Mouse (Mus musculus) forebrain, embryonic 14.5 days (tissue): ENCODE results near the gene Galnt10. TPM values are rescaled to one million over a fixed set of nuclear protein-coding genes. Genes with fewer than 3 reads are reported as not detected.

Source experiments
- ATAC-seq: fragments of 200-750 bp; cut with Nextera tagmentation; 2 replicates; pipeline ENCODE4 v1.8.0; 2017; ENCODE audit warnings: mild to moderate bottlenecking, moderate library complexity
- DNase-seq: peaks from one replicate; pipeline ENCODE4 v3.0.0-alpha.2; 2015; ENCODE audit warnings: low spot score
- H3K27ac ChIP-seq: fragments of 300-500 bp; sonication (generic); 2 replicates; pipeline ENCODE4 v1.5.1; 2014; ENCODE audit warnings: low read depth, mild to moderate bottlenecking, control low read depth, low read length, moderate library complexity
- H3K27me3 ChIP-seq: fragments of 300-500 bp; sonication (generic); replicated peaks from 2 replicates; pipeline ENCODE4 v1.6.1; 2014; ENCODE audit warnings: low read length, control low read depth, mixed read lengths; ENCODE audit not compliant: control insufficient read depth, insufficient read depth
- H3K36me3 ChIP-seq: fragments of 300-500 bp; sonication (generic); 2 replicates; pipeline ENCODE4 v1.6.1; 2014; ENCODE audit warnings: low read length, control low read depth; ENCODE audit not compliant: control insufficient read depth, insufficient read depth
- H3K4me1 ChIP-seq: fragments of 300-500 bp; sonication (generic); 2 replicates; pipeline ENCODE4 v1.6.1; 2014; ENCODE audit warnings: antibody characterized with exemption, low read length, control low read depth; ENCODE audit not compliant: control insufficient read depth, insufficient read depth
- H3K4me2 ChIP-seq: fragments of 300-500 bp; sonication (generic); 2 replicates; pipeline ENCODE4 v1.6.1; 2014; ENCODE audit warnings: mild to moderate bottlenecking, control low read depth, low read length
- H3K4me3 ChIP-seq: fragments of 300-500 bp; sonication (generic); 2 replicates; pipeline ENCODE4 v1.5.1; 2014; ENCODE audit warnings: low read depth, low read length, control low read depth
- H3K9ac ChIP-seq: fragments of 300-500 bp; sonication (generic); 2 replicates; pipeline ENCODE4 v1.6.1; 2014; ENCODE audit warnings: mild to moderate bottlenecking, low read length, control low read depth, moderate library complexity
- H3K9me3 ChIP-seq: fragments of 300-500 bp; sonication (generic); replicated peaks from 2 replicates; pipeline ENCODE4 v1.6.1; 2016; ENCODE audit warnings: low read length, control low read depth, mixed read lengths; ENCODE audit not compliant: control insufficient read depth
- WGBS: fragments of 180-500 bp; shearing (Covaris S2); extraction: QIAGEN DNeasy Blood & Tissue Kit; methylation state at CpG from one replicate; pipeline ENCODE4 v1.1.7; 2014; 5-methylcytosine and 5-hydroxymethylcytosine counted together
- polyA plus RNA-seq: library from polyadenylated mRNA; unstranded; fragments of >200 nt; fragmentation: Nextera tagmentation; extraction: Ambion mirVana; gene quantifications from 2 replicates; pipeline ENCODE4 v1.2.1, GENCODE M21; 2014

The Galnt10 gene
- polyA plus RNA-seq, 1 experiment from 2014 or later, result 6.1 TPM

DNA sequence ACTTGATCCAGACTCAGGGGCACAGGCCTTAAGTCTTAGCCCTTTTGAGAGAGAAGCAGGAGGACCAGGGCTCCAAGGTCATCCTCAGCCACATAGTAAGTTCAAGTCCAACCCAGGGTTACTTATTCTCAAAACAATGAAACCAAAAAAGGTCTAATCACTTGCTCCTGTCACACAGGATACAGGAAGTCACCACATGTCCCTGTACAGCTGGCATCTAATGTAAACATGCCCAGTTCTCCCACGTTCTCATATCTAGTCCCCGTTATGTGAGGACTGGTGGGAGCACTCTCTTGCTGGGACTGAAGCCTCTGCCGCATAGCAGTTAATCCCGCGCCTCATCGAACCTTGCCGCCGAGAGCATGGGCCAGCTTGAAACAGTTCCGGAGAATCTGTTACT is 30.7 kb upstream of the Galnt10 start:
- H3K27me3 ChIP-seq, result no peaks in the 10 kb centered on the region
- no peak overlapping the region for H3K9ac ChIP-seq
- no peak for ATAC-seq
- WGBS, result 76% methylated on average over 9 of the region's 9 CpGs
- H3K4me2 ChIP-seq, result no peak overlapping the region
- DNase-seq, result no peak
- no peaks in the 10 kb centered on the region for H3K9me3 ChIP-seq
- no peaks in the 10 kb centered on the region for H3K4me1 ChIP-seq
- H3K36me3 ChIP-seq, result no peaks in the 10 kb centered on the region
- H3K4me3 ChIP-seq, result no peak overlapping the region
- no peak overlapping the region for H3K27ac ChIP-seq

DNA sequence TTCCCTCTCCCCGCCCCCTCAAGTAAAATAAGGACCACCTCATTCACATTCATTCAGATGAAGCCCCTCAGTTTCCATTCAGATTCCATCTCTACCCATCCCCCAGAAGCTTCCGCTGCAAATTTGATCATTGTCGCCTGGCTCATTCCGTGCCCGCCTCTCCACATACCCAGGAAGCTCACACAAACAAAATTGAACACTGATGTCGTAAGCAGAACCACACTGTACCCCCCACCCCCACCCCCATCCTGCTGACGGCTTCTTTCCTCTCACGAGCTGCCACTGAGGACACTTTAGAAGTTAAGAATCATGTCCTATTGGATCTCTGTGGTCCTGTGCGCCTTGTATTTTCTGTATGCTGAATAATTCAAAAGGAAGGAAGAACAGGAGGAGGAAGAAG is 30.0 kb upstream of the Galnt10 start:
- Histone ChIP-seq H3K27ac (no peak overlapping the region), H3K27me3 (no peaks in the 10 kb centered on the region), H3K9me3 (no peaks in the 10 kb centered on the region), H3K4me3 (no peak overlapping the region), H3K4me2 (no peak overlapping the region), H3K36me3 (no peaks in the 10 kb centered on the region), H3K9ac (no peak overlapping the region), H3K4me1 (no peaks in the 10 kb centered on the region)
- no peak for DNase-seq
- 63% methylated on average over 9 of the region's 9 CpGs for WGBS
- ATAC-seq, result no peak

DNA sequence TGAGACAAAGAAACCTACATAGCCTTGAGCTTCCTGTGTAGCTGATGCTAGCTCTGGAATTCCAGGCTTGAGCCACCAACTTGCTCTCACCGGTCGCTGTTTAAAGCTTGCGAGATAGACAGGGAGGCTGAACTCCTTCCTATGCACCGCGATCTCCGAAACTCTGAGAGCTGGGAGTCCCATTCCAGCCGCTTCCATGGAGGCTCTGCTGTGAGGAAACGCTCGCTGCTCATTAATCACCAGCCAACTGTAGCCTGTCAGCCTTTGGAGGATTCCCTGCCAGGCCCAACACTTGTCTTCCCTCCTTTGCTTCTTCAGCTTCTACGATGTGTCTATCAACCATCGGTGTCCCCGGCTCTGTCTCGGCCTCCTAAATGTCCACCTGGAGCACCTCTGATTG is 29.4 kb upstream of the Galnt10 start:
- Histone ChIP-seq H3K4me3 (no peak overlapping the region), H3K36me3 (no peaks in the 10 kb centered on the region), H3K27ac (no peak overlapping the region), H3K9me3 (no peaks in the 10 kb centered on the region), H3K27me3 (no peaks in the 10 kb centered on the region), H3K4me2 (no peak overlapping the region), H3K9ac (no peak overlapping the region), H3K4me1 (no peaks in the 10 kb centered on the region)
- 84% methylated on average over 13 of the region's 13 CpGs for WGBS
- DNase-seq, result no peak
- no peak for ATAC-seq

DNA sequence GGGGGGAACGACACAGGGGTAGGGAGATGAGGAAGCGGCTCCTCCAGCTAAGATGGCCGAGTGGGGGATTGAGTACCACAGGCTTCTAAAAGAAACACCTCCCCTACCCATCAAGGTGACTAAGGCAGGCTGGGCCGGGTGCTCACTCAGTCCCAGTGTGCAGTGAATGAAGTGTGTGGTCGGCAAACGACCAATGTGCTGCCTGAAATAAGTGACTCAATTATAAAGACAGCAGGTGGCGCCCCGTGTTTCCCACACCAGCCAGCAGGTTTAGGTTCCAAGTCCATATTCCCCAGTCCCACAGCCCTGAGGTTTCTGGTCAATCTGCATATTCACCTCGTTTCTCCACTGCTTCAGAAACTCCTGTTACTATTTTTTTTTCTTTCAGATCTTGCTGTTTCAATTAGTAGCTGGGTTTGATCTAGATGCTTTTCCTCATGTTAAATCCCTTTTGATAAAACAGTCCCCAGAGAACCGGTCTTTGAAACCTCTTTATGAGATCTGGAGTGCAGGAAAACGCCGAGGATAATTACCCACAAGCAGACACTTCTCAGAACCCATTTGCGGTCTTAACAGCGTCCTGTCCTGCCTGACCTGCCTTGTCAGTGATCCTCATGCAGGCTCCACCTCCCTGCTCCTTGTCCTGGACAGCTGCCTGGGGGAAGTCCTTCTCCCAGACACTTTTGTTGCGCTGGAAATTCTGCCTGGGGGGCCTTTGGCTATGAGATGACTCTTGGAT is 27.5 kb upstream of the Galnt10 start:
- Histone ChIP-seq H3K4me2 (no peak overlapping the region), H3K27me3 (no peaks in the 10 kb centered on the region), H3K36me3 (no peaks in the 10 kb centered on the region), H3K4me3 (no peak overlapping the region), H3K27ac (no peak overlapping the region), H3K4me1 (no peaks in the 10 kb centered on the region), H3K9me3 (no peaks in the 10 kb centered on the region), H3K9ac (no peak overlapping the region)
- peak; percentile 48; the same call in 1 of the 2 replicates for ATAC-seq
- DNase-seq, result peak; percentile 67
- WGBS, result 27% methylated on average over 15 of the region's 15 CpGs

DNA sequence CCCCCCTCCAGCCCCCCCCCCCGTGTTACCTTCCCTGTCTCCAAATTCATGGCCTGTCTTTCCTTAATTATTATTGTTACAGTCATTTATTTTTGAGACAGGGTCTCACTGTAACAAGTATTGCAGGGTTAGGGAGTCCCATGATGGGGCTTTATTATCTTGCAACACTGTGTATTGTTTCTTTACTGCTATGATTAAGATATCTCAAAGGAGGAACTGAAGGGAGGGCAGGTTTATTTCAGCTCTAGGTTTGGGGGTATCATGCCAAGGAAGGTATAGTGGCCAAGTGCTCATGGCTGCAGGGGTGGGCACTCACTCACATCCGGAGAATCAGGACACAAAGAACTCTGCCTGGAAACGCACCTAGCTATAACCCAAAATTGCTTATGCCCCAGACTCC is 23.8 kb upstream of the Galnt10 start:
- H3K9me3 ChIP-seq, result no peaks in the 10 kb centered on the region
- H3K4me3 ChIP-seq, result no peak overlapping the region
- H3K4me1 ChIP-seq, result 0 out of 2 replicates have a peak, but pooled peaks cover 6% of the 10 kb centered on the region
- DNase-seq (no peak), ATAC-seq (no peak)
- H3K27me3 ChIP-seq, result no peaks in the 10 kb centered on the region
- no peak overlapping the region for H3K4me2 ChIP-seq
- no peaks in the 10 kb centered on the region for H3K36me3 ChIP-seq
- H3K9ac ChIP-seq, result no peak overlapping the region
- WGBS, result 85% methylated on average over 3 of the region's 3 CpGs
- 0 out of 2 replicates have a peak overlapping the region, but pooled peaks have one; percentile 17 for H3K27ac ChIP-seq

DNA sequence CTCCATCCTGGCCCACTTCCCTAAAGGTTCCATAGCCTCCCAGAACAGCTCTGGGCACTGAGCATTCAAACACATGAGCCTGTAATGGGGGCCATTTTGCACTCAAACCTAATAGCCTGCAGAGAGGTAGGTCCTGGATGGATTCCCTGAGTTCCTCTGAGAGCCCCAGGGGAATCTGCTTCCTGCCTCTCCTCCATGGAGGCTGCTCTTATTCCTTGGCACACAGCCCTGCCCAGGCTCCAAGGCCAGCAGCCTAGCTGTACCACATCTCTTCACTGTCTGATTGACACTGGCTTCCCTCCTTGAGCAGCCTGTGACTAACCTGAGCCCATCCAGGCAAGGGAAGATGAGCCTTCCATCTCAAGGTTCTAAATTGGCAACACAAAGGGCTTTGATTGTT is 23.4 kb upstream of the Galnt10 start:
- 0 out of 2 replicates have a peak overlapping the region, but pooled peaks have one; percentile 17 for H3K27ac ChIP-seq

DNA sequence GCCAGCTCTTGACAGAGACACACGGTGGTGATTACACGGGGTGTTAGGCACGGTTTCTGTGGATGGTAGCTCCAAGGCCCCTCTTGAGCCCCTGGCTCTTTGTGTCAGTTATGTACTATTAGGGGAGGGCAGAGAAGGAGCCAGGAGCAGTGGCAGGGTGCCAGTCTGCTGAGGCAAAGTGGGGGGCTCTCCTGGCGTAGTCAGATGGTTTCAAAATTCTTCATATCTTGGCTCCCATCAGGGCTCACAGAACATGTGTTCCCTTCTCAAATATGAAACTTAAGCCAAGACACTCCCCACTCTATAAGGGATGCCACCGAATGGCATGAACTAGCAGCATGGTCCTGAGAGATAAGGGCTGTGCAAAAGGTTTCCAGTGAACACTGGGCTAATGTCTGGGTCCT is 20.8 kb upstream of the Galnt10 start:
- Histone ChIP-seq H3K4me1 (0 out of 2 replicates have a peak, but pooled peaks cover 11% of the 10 kb centered on the region), H3K27ac (no peak overlapping the region), H3K4me2 (no peak overlapping the region), H3K36me3 (no peaks in the 10 kb centered on the region), H3K27me3 (no peaks in the 10 kb centered on the region), H3K9ac (no peak overlapping the region), H3K9me3 (no peaks in the 10 kb centered on the region), H3K4me3 (no peak overlapping the region)
- 43% methylated on average over 5 of the region's 5 CpGs for WGBS
- peak; percentile 79 for DNase-seq
- peak; percentile 78; the same call in 1 of the 2 replicates for ATAC-seq

More for the DNA sequence above, 23.4 kb upstream of the Galnt10 start:
- Histone ChIP-seq H3K9ac (no peak overlapping the region), H3K9me3 (no peaks in the 10 kb centered on the region), H3K4me2 (no peak overlapping the region), H3K4me1 (0 out of 2 replicates have a peak, but pooled peaks cover 6% of the 10 kb centered on the region), H3K36me3 (no peaks in the 10 kb centered on the region), H3K27me3 (no peaks in the 10 kb centered on the region), H3K4me3 (no peak overlapping the region)
- no peak for ATAC-seq
- no peak for DNase-seq

DNA sequence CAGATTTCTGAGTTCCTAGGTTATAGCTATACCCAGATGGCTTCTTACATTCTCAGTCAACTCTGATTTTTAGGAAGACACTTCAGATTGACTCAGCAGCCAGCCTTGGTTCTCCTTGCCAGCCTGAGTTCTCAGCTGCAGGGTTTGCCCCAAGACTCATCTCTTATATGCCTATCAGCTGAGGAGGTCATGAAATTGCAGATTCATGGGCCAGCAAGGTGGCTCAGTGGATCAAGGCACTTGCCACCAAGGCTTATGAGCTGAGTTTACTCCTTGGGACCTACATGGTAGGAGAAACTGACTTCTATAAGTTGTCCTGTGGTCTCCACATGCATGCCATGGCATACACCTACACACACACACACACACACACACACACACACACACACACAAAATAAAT is 19.8 kb upstream of the Galnt10 start:
- Histone ChIP-seq H3K9ac (no peak overlapping the region), H3K27ac (no peak overlapping the region), H3K4me1 (0 out of 2 replicates have a peak, but pooled peaks cover 11% of the 10 kb centered on the region), H3K9me3 (no peaks in the 10 kb centered on the region), H3K36me3 (no peaks in the 10 kb centered on the region), H3K4me2 (no peak overlapping the region), H3K27me3 (no peaks in the 10 kb centered on the region), H3K4me3 (no peak overlapping the region)
- ATAC-seq (no peak), DNase-seq (no peak)

DNA sequence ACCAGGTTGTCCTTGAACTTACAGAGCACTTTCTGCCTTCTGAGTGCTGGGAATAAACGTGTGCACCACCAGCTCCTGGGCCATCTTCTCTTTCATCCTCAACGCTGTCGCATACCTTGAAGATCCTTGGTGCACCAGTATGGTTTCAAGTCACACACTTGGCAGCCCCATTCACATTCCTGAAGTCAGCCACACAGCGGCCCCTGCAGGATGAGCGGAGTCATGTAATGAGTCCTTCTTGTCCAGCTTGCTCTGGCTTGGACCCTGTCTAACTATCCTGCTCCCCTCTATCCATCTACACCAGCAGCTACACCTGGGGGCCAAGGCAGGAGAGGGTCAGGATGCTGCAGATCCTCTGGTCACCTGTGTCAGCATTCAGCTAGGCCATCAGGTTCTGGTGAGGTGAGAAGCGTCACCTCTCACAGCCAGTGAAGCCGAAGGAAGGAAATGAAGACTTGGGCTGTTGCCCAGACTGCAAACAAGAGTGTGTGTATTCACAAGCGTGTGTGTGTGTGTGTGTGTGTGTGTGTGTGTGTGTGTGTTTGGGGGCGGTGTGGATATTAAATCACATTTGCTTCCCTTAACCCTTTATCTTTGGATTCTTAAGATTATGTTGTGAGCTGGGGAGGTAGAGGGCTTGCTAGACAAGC is 18.0 kb upstream of the Galnt10 start:
- H3K4me1 ChIP-seq, result 0 out of 2 replicates have a peak, but pooled peaks cover 11% of the 10 kb centered on the region
- no peak overlapping the region for H3K4me3 ChIP-seq
- ATAC-seq, result no peak
- no peak overlapping the region for H3K27ac ChIP-seq
- H3K27me3 ChIP-seq, result no peaks in the 10 kb centered on the region
- DNase-seq, result peak; percentile 19
- no peak overlapping the region for H3K4me2 ChIP-seq
- no peak overlapping the region for H3K9ac ChIP-seq
- no peaks in the 10 kb centered on the region for H3K9me3 ChIP-seq
- WGBS, result 43% methylated on average over 9 of the region's 9 CpGs
- H3K36me3 ChIP-seq, result no peaks in the 10 kb centered on the region
